Mouse (Mus musculus): ENCODE measurements around the gene Cacna2d3. TPM values are rescaled to one million over a fixed set of nuclear protein-coding genes. Genes with fewer than 3 reads are reported as not detected.

The Cacna2d3 gene
- polyA plus RNA-seq, 1 experiment from 2014 or later, result 5.1 TPM

- Histone ChIP-seq H3K4me1 (peaks cover 13% of the 10 kb centered on the region; the same call in 1 of the 2 replicates), H3K27me3 (peaks cover 29% of the 10 kb centered on the region), H3K27ac (no peak overlapping the region), H3K4me2 (no peak overlapping the region), H3K36me3 (no peaks in the 10 kb centered on the region), H3K4me3 (replicated peaks) (no peak overlapping the region), H3K9ac (no peak overlapping the region), H3K9me3 (replicated peaks) (no peaks in the 10 kb centered on the region)
- no peak for ATAC-seq (replicated peaks; ENCODE audit: low FRiP score)
- 51% methylated on average over 3 of the region's 3 CpGs for WGBS
Observed at GRCm38 (mm10) chr14:28954588-28954987, 767.1 kb downstream of the Cacna2d3 start.

- Histone ChIP-seq H3K4me1 (peaks cover 13% of the 10 kb centered on the region; the same call in 1 of the 2 replicates), H3K9ac (no peak overlapping the region), H3K36me3 (no peaks in the 10 kb centered on the region), H3K27ac (no peak overlapping the region), H3K4me3 (replicated peaks) (no peak overlapping the region), H3K4me2 (no peak overlapping the region), H3K27me3 (peaks cover 31% of the 10 kb centered on the region), H3K9me3 (replicated peaks) (no peaks in the 10 kb centered on the region)
- 15% methylated on average over 6 of the region's 6 CpGs for WGBS
- ATAC-seq (replicated peaks; ENCODE audit: low FRiP score), result no peak
Observed at GRCm38 (mm10) chr14:28954086-28954485, 767.6 kb downstream of the Cacna2d3 start.

- no peak overlapping the region for H3K4me2 ChIP-seq
- H3K9me3 ChIP-seq (replicated peaks), result no peaks in the 10 kb centered on the region
- peaks cover 10% of the 10 kb centered on the region; the same call in 1 of the 2 replicates for H3K4me1 ChIP-seq
- 39% methylated on average over 5 of the region's 5 CpGs for WGBS
- H3K9ac ChIP-seq, result no peak overlapping the region
- H3K36me3 ChIP-seq, result no peaks in the 10 kb centered on the region
- H3K4me3 ChIP-seq (replicated peaks), result no peak overlapping the region
- H3K27ac ChIP-seq, result no peak overlapping the region
- ATAC-seq (replicated peaks; ENCODE audit: low FRiP score), result no peak
- peaks cover 32% of the 10 kb centered on the region for H3K27me3 ChIP-seq
Observed at GRCm38 (mm10) chr14:28953409-28953808, 768.3 kb downstream of the Cacna2d3 start.

- 81% methylated on average over 2 of the region's 2 CpGs for WGBS
- Histone ChIP-seq H3K9ac (no peak overlapping the region), H3K27ac (no peak overlapping the region), H3K9me3 (replicated peaks) (no peaks in the 10 kb centered on the region), H3K36me3 (no peaks in the 10 kb centered on the region), H3K27me3 (peaks cover 19% of the 10 kb centered on the region), H3K4me1 (peaks cover 10% of the 10 kb centered on the region; the same call in 1 of the 2 replicates), H3K4me2 (no peak overlapping the region), H3K4me3 (replicated peaks) (no peak overlapping the region)
- ATAC-seq (replicated peaks; ENCODE audit: low FRiP score), result no peak
Observed at GRCm38 (mm10) chr14:28950499-28950898, 771.2 kb downstream of the Cacna2d3 start.

- no peak overlapping the region for H3K9ac ChIP-seq
- H3K4me1 ChIP-seq, result peaks cover 10% of the 10 kb centered on the region; the same call in 1 of the 2 replicates
- peaks cover 16% of the 10 kb centered on the region for H3K27me3 ChIP-seq
- ATAC-seq (replicated peaks; ENCODE audit: low FRiP score), result no peak
- H3K4me3 ChIP-seq (replicated peaks), result no peak overlapping the region
- no peak overlapping the region for H3K4me2 ChIP-seq
- H3K36me3 ChIP-seq, result no peaks in the 10 kb centered on the region
- H3K27ac ChIP-seq, result no peak overlapping the region
- no peaks in the 10 kb centered on the region for H3K9me3 ChIP-seq (replicated peaks)
- 91% methylated on average over 1 of the region's 1 CpGs for WGBS
Observed at GRCm38 (mm10) chr14:28949785-28950184, 771.9 kb downstream of the Cacna2d3 start.

- Histone ChIP-seq H3K27me3 (peaks cover 16% of the 10 kb centered on the region), H3K27ac (no peak overlapping the region), H3K9ac (no peak overlapping the region), H3K4me3 (replicated peaks) (no peak overlapping the region), H3K4me1 (peaks cover under 1% of the 10 kb centered on the region; the same call in 1 of the 2 replicates), H3K9me3 (replicated peaks) (no peaks in the 10 kb centered on the region), H3K36me3 (no peaks in the 10 kb centered on the region), H3K4me2 (no peak overlapping the region)
- no peak for ATAC-seq (replicated peaks; ENCODE audit: low FRiP score)
- WGBS, result 80% methylated on average over 7 of the region's 7 CpGs
Observed at GRCm38 (mm10) chr14:28948019-28948850, 773.4 kb downstream of the Cacna2d3 start.

GRCm38 (mm10) chr14:28932746-28933293 is 788.8 kb downstream of the Cacna2d3 start:
- no peak overlapping the region for H3K4me3 ChIP-seq (replicated peaks)
- no peaks in the 10 kb centered on the region for H3K36me3 ChIP-seq
- no peaks in the 10 kb centered on the region for H3K9me3 ChIP-seq (replicated peaks)
- no peak overlapping the region for H3K9ac ChIP-seq
- no peaks in the 10 kb centered on the region for H3K4me1 ChIP-seq
- H3K4me2 ChIP-seq, result no peak overlapping the region
- WGBS, result 84% methylated on average over 1 of the region's 1 CpGs
- no peak for ATAC-seq (replicated peaks; ENCODE audit: low FRiP score)
- H3K27ac ChIP-seq, result no peak overlapping the region
- H3K27me3 ChIP-seq, result no peaks in the 10 kb centered on the region

- Histone ChIP-seq H3K27me3 (no peaks in the 10 kb centered on the region), H3K27ac (no peak overlapping the region), H3K36me3 (no peaks in the 10 kb centered on the region), H3K9me3 (replicated peaks) (no peaks in the 10 kb centered on the region), H3K9ac (no peak overlapping the region), H3K4me3 (replicated peaks) (no peak overlapping the region), H3K4me1 (no peaks in the 10 kb centered on the region), H3K4me2 (no peak overlapping the region)
- ATAC-seq (replicated peaks; ENCODE audit: low FRiP score), result no peak
- WGBS, result 77% methylated on average over 12 of the region's 12 CpGs
Observed at GRCm38 (mm10) chr14:28923180-28923961, 798.3 kb downstream of the Cacna2d3 start.

- H3K4me1 ChIP-seq, result no peaks in the 10 kb centered on the region
- H3K36me3 ChIP-seq, result no peaks in the 10 kb centered on the region
- no peak overlapping the region for H3K9ac ChIP-seq
- H3K4me2 ChIP-seq, result no peak overlapping the region
- WGBS, result 89% methylated on average over 5 of the region's 5 CpGs
- H3K27me3 ChIP-seq, result no peaks in the 10 kb centered on the region
- no peak overlapping the region for H3K4me3 ChIP-seq (replicated peaks)
- no peak for ATAC-seq (replicated peaks; ENCODE audit: low FRiP score)
- H3K27ac ChIP-seq, result no peak overlapping the region
- no peaks in the 10 kb centered on the region for H3K9me3 ChIP-seq (replicated peaks)
Observed at GRCm38 (mm10) chr14:28918871-28919270, 802.8 kb downstream of the Cacna2d3 start.

GRCm38 (mm10) chr14:28915004-28915403 is 806.7 kb downstream of the Cacna2d3 start:
- H3K4me2 ChIP-seq, result no peak overlapping the region
- H3K9me3 ChIP-seq (replicated peaks), result no peaks in the 10 kb centered on the region
- H3K27ac ChIP-seq, result no peak overlapping the region
- no peak overlapping the region for H3K4me3 ChIP-seq (replicated peaks)
- 31% methylated on average over 1 of the region's 1 CpGs for WGBS
- no peaks in the 10 kb centered on the region for H3K27me3 ChIP-seq
- H3K9ac ChIP-seq, result no peak overlapping the region
- no peaks in the 10 kb centered on the region for H3K4me1 ChIP-seq
- no peaks in the 10 kb centered on the region for H3K36me3 ChIP-seq
- ATAC-seq (replicated peaks; ENCODE audit: low FRiP score), result no peak

- Histone ChIP-seq H3K4me2 (no peak overlapping the region), H3K27me3 (no peaks in the 10 kb centered on the region), H3K27ac (no peak overlapping the region), H3K4me1 (no peaks in the 10 kb centered on the region), H3K4me3 (replicated peaks) (no peak overlapping the region), H3K9ac (no peak overlapping the region), H3K36me3 (no peaks in the 10 kb centered on the region), H3K9me3 (replicated peaks) (no peaks in the 10 kb centered on the region)
- ATAC-seq (replicated peaks; ENCODE audit: low FRiP score), result no peak
- 90% methylated on average over 6 of the region's 6 CpGs for WGBS
Observed at GRCm38 (mm10) chr14:28907659-28908058, 814.0 kb downstream of the Cacna2d3 start.

GRCm38 (mm10) chr14:28892530-28892929 is 829.1 kb downstream of the Cacna2d3 start:
- H3K9me3 ChIP-seq (replicated peaks), result no peaks in the 10 kb centered on the region
- no peak overlapping the region for H3K4me2 ChIP-seq
- H3K9ac ChIP-seq, result no peak overlapping the region
- no peaks in the 10 kb centered on the region for H3K36me3 ChIP-seq
- no peak overlapping the region for H3K27ac ChIP-seq
- no peaks in the 10 kb centered on the region for H3K27me3 ChIP-seq
- no peaks in the 10 kb centered on the region for H3K4me1 ChIP-seq
- 46% methylated on average over 3 of the region's 3 CpGs for WGBS
- ATAC-seq (replicated peaks; ENCODE audit: low FRiP score), result no peak
- no peak overlapping the region for H3K4me3 ChIP-seq (replicated peaks)
